13 mouse cellular contexts compared by ENCODE assay signal in genomic region chr12:102511363-102511762, GRCm38 (mm10). TPM values are rescaled to one million over a fixed set of nuclear protein-coding genes. Genes with fewer than 3 reads are reported as not detected.
A peak's percentile ranks its signal among the peaks of the same experiment; 100 is the strongest.
DNase-seq lines count a peak whose midpoint lies in the region; ATAC-seq lines count a peak whose summit lies in the region.
"Had no signal": no experiment of that assay in that cellular context is flagged by ENCODE, and none has a peak within 500 bp of the region (broad histone marks: within the 10 kb centered on the region; RNA-seq: fewer than 3 reads in every experiment).

No protein-coding gene starts in this region.

- ATAC-seq in neural tube, embryonic 12.5 days (ENCODE audit: low FRiP score, low read depth): peak; percentile 44; the same call in 1 of the 2 replicates
- no peak for ATAC-seq in hindbrain, embryonic 11.5 days (ENCODE audit: low FRiP score)
- ATAC-seq: intestine, embryonic 16.5 days had no signal

- H3K4me2 ChIP-seq in neural tube, embryonic 12.5 days (replicated peaks): no peak overlapping the region
- H3K4me2 ChIP-seq in hindbrain, embryonic 11.5 days (replicated peaks; ENCODE audit: low read depth, low read length): no peak overlapping the region
- H3K4me2 ChIP-seq: heart, embryonic 11.5 days had no signal

- no peak for DNase-seq in neural tube, embryonic 10.5 days (ENCODE audit: extremely low spot score, low spot score)
- peak; percentile 82 to 87 for DNase-seq in cerebellum, postnatal 25 days
- peak; percentile 5 for DNase-seq in hindbrain, embryonic 11.5 days (ENCODE audit: low spot score)
- DNase-seq in retina, postnatal 1 day: peak; percentile 96
- DNase-seq in frontal cortex, adult 2 months (ENCODE audit: extremely low spot score in 1 of 2, low spot score in 1 of 2): no peak
- DNase-seq in gastrocnemius, postnatal 36 days: no peak
- no peak for DNase-seq in adrenal gland, postnatal 14 days

- no peaks in the 10 kb centered on the region; the same call in 1 of the 2 replicates for H3K4me1 ChIP-seq in neural tube, embryonic 12.5 days
- H3K4me1 ChIP-seq in hindbrain, embryonic 11.5 days (replicated peaks; ENCODE audit: control insufficient read depth, insufficient read depth, low read length): no peaks in the 10 kb centered on the region

- no peak overlapping the region for H3K9ac ChIP-seq in neural tube, embryonic 12.5 days
- H3K9ac ChIP-seq in hindbrain, embryonic 11.5 days (ENCODE audit: low read depth, low read length): no peak overlapping the region

- 16% methylated on average over 3 of the region's 3 CpGs for WGBS in neural tube, embryonic 12.5 days
- 40% methylated on average over 3 of the region's 3 CpGs for WGBS in hindbrain, embryonic 11.5 days

- H3K36me3 ChIP-seq in neural tube, embryonic 12.5 days: no peaks in the 10 kb centered on the region
- no peaks in the 10 kb centered on the region for H3K36me3 ChIP-seq in hindbrain, embryonic 11.5 days (ENCODE audit: control insufficient read depth, insufficient read depth, low read length)

- intact Hi-C loops in gastrocnemius, postnatal 36 days (cut with DNase I): no loop called here

- H3K9me3 ChIP-seq in neural tube, embryonic 12.5 days: no peaks in the 10 kb centered on the region
- H3K9me3 ChIP-seq in hindbrain, embryonic 11.5 days (ENCODE audit: control insufficient read depth, low read length): no peaks in the 10 kb centered on the region

- H3K4me3 ChIP-seq in neural tube, embryonic 12.5 days: no peak overlapping the region
- no peak overlapping the region for H3K4me3 ChIP-seq in hindbrain, embryonic 11.5 days (ENCODE audit: low read depth, low read length)

- H3K27me3 ChIP-seq in neural tube, embryonic 12.5 days (replicated peaks): no peaks in the 10 kb centered on the region
- H3K27me3 ChIP-seq in hindbrain, embryonic 11.5 days (ENCODE audit: control insufficient read depth, insufficient read depth, low read length): no peaks in the 10 kb centered on the region

- H3K27ac ChIP-seq in neural tube, embryonic 12.5 days: no peak overlapping the region
- no peak overlapping the region for H3K27ac ChIP-seq in hindbrain, embryonic 11.5 days (ENCODE audit: low read depth, low read length)
- H3K27ac ChIP-seq: stomach, postnatal 0 days had no signal

RNA-seq across cellular contexts. Expression of gene Golga5, which starts 42.4 kb away (rescaled TPM):
- 29.4 and 35.3 TPM in 2 replicates for polyA plus RNA-seq in neural tube, embryonic 12.5 days (2016; fragmentation: Nextera tagmentation; extraction: Ambion mirVana)
- polyA plus RNA-seq in hindbrain, embryonic 11.5 days (2014; fragmentation: Nextera tagmentation; extraction: Ambion mirVana): 31.5 and 36.8 TPM in 2 replicates
- 22.7 and 27.2 TPM in 2 replicates for polyA plus RNA-seq in frontal cortex, adult 2 months (2012; rRNA removed)
- total RNA-seq in gastrocnemius, postnatal 36 days (2021): 10 to 100 TPM; 19.6 to 24.5 TPM
- 35.0 and 41.2 TPM in 2 replicates for total RNA-seq in adrenal gland, postnatal 14 days (2021)

RNA-seq across cellular contexts. Expression of gene Chga, which starts 43.4 kb away (rescaled TPM):
- polyA plus RNA-seq in neural tube, embryonic 12.5 days (2016; fragmentation: Nextera tagmentation; extraction: Ambion mirVana): 72.4 and 78.1 TPM in 2 replicates
- polyA plus RNA-seq in hindbrain, embryonic 11.5 days (2014; fragmentation: Nextera tagmentation; extraction: Ambion mirVana): 24.8 and 27.1 TPM in 2 replicates
- polyA plus RNA-seq in frontal cortex, adult 2 months (2012; rRNA removed): 145 and 167 TPM in 2 replicates
- not detected for total RNA-seq in gastrocnemius, postnatal 36 days (2021)
- 1,531 and 1,561 TPM in 2 replicates for total RNA-seq in adrenal gland, postnatal 14 days (2021)
- total RNA-seq: liver, adult 2 months; megakaryocyte progenitor cell, adult 5-6 weeks had no signal
- polyA plus RNA-seq: liver, adult 2 months had no signal

Comparison
In these comparisons a context has a peak if more than half of its experiments do, and no peak if none do; other contexts are left out.
1. DNase-seq: peak in cerebellum, postnatal 25 days (2 of 2), hindbrain, embryonic 11.5 days (single experiment) and retina, postnatal 1 day (single experiment); none in neural tube, embryonic 10.5 days (single experiment), frontal cortex, adult 2 months (0 of 2), gastrocnemius, postnatal 36 days (0 of 2) and adrenal gland, postnatal 14 days (single experiment).